ENCODE assay signal across 8 mouse cellular contexts in genomic region chr10:58447280-58447781, GRCm38 (mm10). TPM values are rescaled to one million over a fixed set of nuclear protein-coding genes. Genes with fewer than 3 reads are reported as not detected.
DNase-seq lines count a peak whose midpoint lies in the region; ATAC-seq and TF ChIP-seq lines count a peak whose summit lies in the region.

No protein-coding gene starts in this region.

- ATAC-seq in embryonic facial prominence, embryonic 14.5 days (ENCODE audit: low read depth): peak; percentile 35
- no peak for ATAC-seq in intestine, embryonic 14.5 days (replicated peaks; ENCODE audit: low FRiP score, low TSS enrichment, low read depth)
- no peak for ATAC-seq in midbrain, embryonic 12.5 days (ENCODE audit: low FRiP score, low read depth)

- TF ChIP-seq EP300 in ES-Bruce4 (IDR thresholded peaks at IDR 0.05; ENCODE audit: insufficient read depth, low read depth, low read length): no peak

- WGBS in kidney, adult 2 months: under 1% methylated on average over 30 of the region's 32 CpGs
- WGBS in embryonic facial prominence, embryonic 14.5 days: under 1% methylated on average over 21 of the region's 32 CpGs
- under 1% methylated on average over 32 of the region's 32 CpGs for WGBS in intestine, embryonic 14.5 days
- WGBS in midbrain, embryonic 12.5 days: under 1% methylated on average over 32 of the region's 32 CpGs

- TF ChIP-seq POLR2A in kidney, adult 2 months (IDR thresholded peaks at IDR 0.05; ENCODE audit: low read depth, low read length): no peak
- TF ChIP-seq POLR2A in ES-Bruce4 (IDR thresholded peaks at IDR 0.05; ENCODE audit: insufficient read depth, low read length): no peak

- H3K36me3 ChIP-seq in kidney, adult 2 months (ENCODE audit: control insufficient read depth, insufficient read depth, low read length): no peaks in the 10 kb centered on the region
- H3K36me3 ChIP-seq in ES-Bruce4 (ENCODE audit: control insufficient read depth, insufficient read depth, low read length, poor library complexity, severe bottlenecking): peaks cover 3% of the 10 kb centered on the region
- H3K36me3 ChIP-seq in embryonic facial prominence, embryonic 14.5 days (ENCODE audit: control insufficient read depth, insufficient read depth, low read length): peaks cover 3% of the 10 kb centered on the region
- no peaks in the 10 kb centered on the region; the same call in 1 of the 2 replicates for H3K36me3 ChIP-seq in intestine, embryonic 14.5 days (ENCODE audit: control insufficient read depth, insufficient read depth, low read length)
- H3K36me3 ChIP-seq in midbrain, embryonic 12.5 days: 0 out of 2 replicates have a peak, but pooled peaks cover 3% of the 10 kb centered on the region

- peak overlapping the region; percentile 84 for H3K9ac ChIP-seq in ES-Bruce4 (ENCODE audit: low read depth, poor library complexity, severe bottlenecking)
- H3K9ac ChIP-seq in embryonic facial prominence, embryonic 14.5 days (ENCODE audit: low read depth, low read length): peak overlapping the region; percentile 98
- H3K9ac ChIP-seq in intestine, embryonic 14.5 days (ENCODE audit: low read length): peak overlapping the region; percentile 94
- peak overlapping the region; percentile 97 for H3K9ac ChIP-seq in midbrain, embryonic 12.5 days (replicated peaks)

- peak overlapping the region; percentile 25 for H3K27ac ChIP-seq in kidney, adult 2 months (ENCODE audit: insufficient read depth, low read depth, low read length)
- peak overlapping the region; percentile 49 for H3K27ac ChIP-seq in ES-Bruce4 (ENCODE audit: insufficient read depth, low read length)
- peak overlapping the region; percentile 97 for H3K27ac ChIP-seq in embryonic facial prominence, embryonic 14.5 days (replicated peaks; ENCODE audit: low read depth, low read length)
- H3K27ac ChIP-seq in intestine, embryonic 14.5 days (ENCODE audit: low read depth): peak overlapping the region; percentile 96
- peak overlapping the region; percentile 86 for H3K27ac ChIP-seq in midbrain, embryonic 12.5 days (replicated peaks)

- no peak for DNase-seq in kidney, adult 2 months
- no peak for DNase-seq in kidney, postnatal 10 days
- peak; percentile 30 for DNase-seq in embryonic facial prominence, embryonic 14.5 days (ENCODE audit: low spot score)
- no peak for DNase-seq in intestine, embryonic 14.5 days (ENCODE audit: low spot score)
- no peak for DNase-seq in cerebellum, postnatal 36 days
- DNase-seq in adrenal gland, adult 18-20 months (ENCODE audit: low spot score in 2 of 2): no peak

- H3K27me3 ChIP-seq in kidney, adult 2 months (replicated peaks; ENCODE audit: control insufficient read depth, insufficient read depth, low read length): no peaks in the 10 kb centered on the region
- no peaks in the 10 kb centered on the region for H3K27me3 ChIP-seq in ES-Bruce4 (ENCODE audit: control insufficient read depth, insufficient read depth, low read length, poor library complexity, severe bottlenecking)
- no peaks in the 10 kb centered on the region for H3K27me3 ChIP-seq in embryonic facial prominence, embryonic 14.5 days (replicated peaks; ENCODE audit: control insufficient read depth, insufficient read depth, low read length)
- H3K27me3 ChIP-seq in intestine, embryonic 14.5 days (replicated peaks; ENCODE audit: control insufficient read depth, insufficient read depth, low read length): no peaks in the 10 kb centered on the region
- no peaks in the 10 kb centered on the region for H3K27me3 ChIP-seq in midbrain, embryonic 12.5 days

- peaks cover 9% of the 10 kb centered on the region; the same call in 1 of the 2 replicates for H3K4me1 ChIP-seq in kidney, adult 2 months (ENCODE audit: control insufficient read depth, insufficient read depth, low read length)
- no peaks in the 10 kb centered on the region for H3K4me1 ChIP-seq in ES-Bruce4 (ENCODE audit: control insufficient read depth, insufficient read depth, low read length)
- peaks cover 2% of the 10 kb centered on the region; the same call in 1 of the 2 replicates for H3K4me1 ChIP-seq in embryonic facial prominence, embryonic 14.5 days (ENCODE audit: control insufficient read depth, insufficient read depth, low read length)
- H3K4me1 ChIP-seq in intestine, embryonic 14.5 days (replicated peaks; ENCODE audit: control insufficient read depth, insufficient read depth, low read length): peaks cover 9% of the 10 kb centered on the region
- H3K4me1 ChIP-seq in midbrain, embryonic 12.5 days: peaks cover 8% of the 10 kb centered on the region

- H3K9me3 ChIP-seq in ES-Bruce4 (replicated peaks; ENCODE audit: control insufficient read depth, insufficient read depth, low read length, poor library complexity, severe bottlenecking): no peaks in the 10 kb centered on the region
- no peaks in the 10 kb centered on the region for H3K9me3 ChIP-seq in embryonic facial prominence, embryonic 14.5 days (ENCODE audit: control insufficient read depth, low read length)
- no peaks in the 10 kb centered on the region for H3K9me3 ChIP-seq in intestine, embryonic 14.5 days (ENCODE audit: control insufficient read depth, low read length)
- no peaks in the 10 kb centered on the region for H3K9me3 ChIP-seq in midbrain, embryonic 12.5 days

- no peak for TF ChIP-seq CTCF in kidney, adult 2 months (conservative IDR thresholded peaks at IDR 0.05; ENCODE audit: insufficient read depth, insufficient read length, low read depth, low read length)
- no peak for TF ChIP-seq CTCF in ES-Bruce4 (IDR thresholded peaks at IDR 0.05; ENCODE audit: low read depth, low read length)

- peak overlapping the region; percentile 65 for H3K4me2 ChIP-seq in embryonic facial prominence, embryonic 14.5 days (ENCODE audit: low read depth, low read length)
- peak overlapping the region; percentile 66 for H3K4me2 ChIP-seq in intestine, embryonic 14.5 days (ENCODE audit: low read length)
- H3K4me2 ChIP-seq in midbrain, embryonic 12.5 days (replicated peaks): peak overlapping the region; percentile 66

- H3K4me3 ChIP-seq in kidney, adult 2 months (ENCODE audit: insufficient read depth, low read depth, low read length): peak overlapping the region; percentile 87
- peak overlapping the region; percentile 89 for H3K4me3 ChIP-seq in ES-Bruce4 (ENCODE audit: low read depth, low read length)
- peak overlapping the region; percentile 98 for H3K4me3 ChIP-seq in embryonic facial prominence, embryonic 14.5 days (ENCODE audit: low read depth, low read length)
- H3K4me3 ChIP-seq in intestine, embryonic 14.5 days (ENCODE audit: low read depth, low read length): peak overlapping the region; percentile 97
- peak overlapping the region; percentile 98 for H3K4me3 ChIP-seq in midbrain, embryonic 12.5 days

RNA-seq across cellular contexts. Expression of gene Ranbp2, which starts 0.6 kb away (rescaled TPM):
- polyA plus RNA-seq in kidney, adult 2 months (2012; rRNA removed): 4.2 and 5.3 TPM in 2 replicates
- 102 and 114 TPM in 2 replicates for polyA plus RNA-seq in ES-Bruce4 (2011; ENCODE audit: insufficient read depth, insufficient read length, low read depth, missing spikeins)
- polyA plus RNA-seq in embryonic facial prominence, embryonic 14.5 days (2014; fragmentation: Nextera tagmentation; extraction: Ambion mirVana): 29.3 and 29.9 TPM in 2 replicates
- polyA plus RNA-seq in intestine, embryonic 14.5 days (2014; fragmentation: Nextera tagmentation; extraction: Ambion mirVana): 36.4 and 37.6 TPM in 2 replicates
- 28.5 and 33.9 TPM in 2 replicates for polyA plus RNA-seq in midbrain, embryonic 12.5 days (2016; fragmentation: Nextera tagmentation; extraction: Ambion mirVana)
- total RNA-seq in adrenal gland, adult 18-20 months (2021): 10 to 100 TPM; 72.8 to 83.2 TPM

RNA-seq across cellular contexts. Expression of gene Ccdc138, which starts 50.4 kb away (rescaled TPM):
- polyA plus RNA-seq in kidney, adult 2 months (2012; rRNA removed): 0.67 and 1.0 TPM in 2 replicates
- polyA plus RNA-seq in ES-Bruce4 (2011; ENCODE audit: insufficient read depth, insufficient read length, low read depth, missing spikeins): 19.3 TPM in 2 replicates
- 5.8 and 6.5 TPM in 2 replicates for polyA plus RNA-seq in embryonic facial prominence, embryonic 14.5 days (2014; fragmentation: Nextera tagmentation; extraction: Ambion mirVana)
- 7.9 and 9.1 TPM in 2 replicates for polyA plus RNA-seq in intestine, embryonic 14.5 days (2014; fragmentation: Nextera tagmentation; extraction: Ambion mirVana)
- polyA plus RNA-seq in midbrain, embryonic 12.5 days (2016; fragmentation: Nextera tagmentation; extraction: Ambion mirVana): 15.3 and 15.4 TPM in 2 replicates
- 1 to 10 TPM; 2.2 to 3.7 TPM for total RNA-seq in adrenal gland, adult 18-20 months (2021)

Comparison
In these comparisons a context has a peak if more than half of its experiments do, and no peak if none do; other contexts are left out.
1. H3K27ac ChIP-seq: peak in every context shown above with its lines; median percentile 97 in embryonic facial prominence, embryonic 14.5 days; 96 in intestine, embryonic 14.5 days; 86 in midbrain, embryonic 12.5 days; 49 in ES-Bruce4; 25 in kidney, adult 2 months.